Mouse (Mus musculus) 3T3-L1 (cell line): ENCODE results near the gene Dock1.

Source experiments
- DNase-seq: peaks from one replicate; pipeline ENCODE4 v3.0.0-alpha.2; 2015; ENCODE audit warnings: low read depth, low spot score

Dock1 gene

DNA sequence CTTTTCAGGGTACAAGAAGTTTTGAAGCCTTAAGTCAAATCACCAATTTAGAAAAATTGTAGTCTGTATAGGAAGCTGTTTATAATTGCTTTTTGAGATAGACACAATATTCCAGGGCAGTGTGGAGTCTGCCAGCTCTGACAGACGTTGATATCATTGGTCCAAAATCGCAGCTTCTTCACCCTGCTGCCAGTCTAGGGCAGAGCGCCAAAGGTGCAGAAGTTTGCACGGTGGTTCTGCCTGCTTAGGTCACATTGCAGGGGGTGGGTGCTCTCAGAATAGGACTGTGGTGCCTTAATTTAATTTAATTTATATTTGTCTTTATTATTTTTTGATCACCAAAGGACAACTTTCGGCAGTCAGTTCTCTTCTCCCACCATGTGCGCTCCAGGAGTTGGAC lies 288.6 kb downstream of the Dock1 start:
- DNase-seq = no peak

DNA sequence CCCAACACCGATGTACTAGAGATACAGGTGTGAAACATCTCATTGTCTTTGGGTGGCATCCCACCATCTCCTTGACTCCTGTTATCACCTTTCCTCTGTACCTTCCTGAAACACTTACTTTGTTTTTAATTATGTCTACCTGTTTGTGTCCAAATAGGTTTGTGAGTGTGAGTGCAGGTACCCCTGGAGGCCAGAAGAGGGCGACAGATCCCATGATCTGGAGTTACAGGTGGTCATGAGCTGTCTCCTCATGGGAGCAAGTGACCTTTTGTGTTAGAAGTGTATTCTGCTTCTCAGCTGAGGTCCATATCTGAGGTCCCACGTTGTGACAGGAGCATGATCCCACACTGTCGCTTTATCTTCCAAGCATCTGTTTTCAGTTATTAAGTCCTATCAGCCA lies 290.4 kb downstream of the Dock1 start:
- DNase-seq = peak; percentile 16

DNA sequence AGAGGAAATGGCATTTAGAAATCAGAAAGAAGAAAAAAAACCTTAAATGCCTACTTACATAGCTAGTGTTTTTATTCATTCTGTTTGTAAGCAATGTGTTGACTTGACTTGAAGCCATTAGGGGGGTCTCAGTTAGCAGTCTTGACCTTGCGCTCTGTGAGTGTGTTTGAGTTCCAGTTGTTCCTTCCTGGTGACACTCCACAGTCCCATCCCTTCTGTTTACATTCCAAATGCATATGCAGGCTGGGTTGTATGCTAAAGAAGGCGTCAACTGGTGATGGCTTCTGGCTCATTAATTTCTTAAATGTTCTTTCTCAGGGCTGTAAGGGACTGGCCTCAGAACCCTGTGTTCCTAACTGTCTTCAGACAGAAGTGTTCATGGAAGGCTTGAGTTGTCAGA lies 291.2 kb downstream of the Dock1 start:
- no peak for DNase-seq

DNA sequence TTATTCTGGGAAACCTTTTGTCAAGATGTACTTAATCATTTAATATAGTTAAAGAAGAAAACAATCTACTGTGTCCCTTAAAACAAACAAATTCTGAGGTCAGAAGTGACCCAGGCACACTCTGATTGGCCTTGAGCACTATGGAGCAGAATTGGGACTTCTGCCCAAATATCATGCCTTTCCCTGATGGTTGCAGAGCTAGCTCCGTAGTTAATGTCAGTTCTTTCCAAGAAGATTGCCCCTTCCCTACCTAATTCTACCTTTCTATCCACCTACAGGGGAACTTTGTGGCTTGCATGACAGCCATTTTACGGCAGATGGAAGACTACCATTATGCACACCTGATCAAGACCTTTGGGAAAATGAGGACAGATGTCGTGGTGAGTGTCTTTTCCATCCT lies 319.8 kb downstream of the Dock1 start:
- no peak for DNase-seq

DNA sequence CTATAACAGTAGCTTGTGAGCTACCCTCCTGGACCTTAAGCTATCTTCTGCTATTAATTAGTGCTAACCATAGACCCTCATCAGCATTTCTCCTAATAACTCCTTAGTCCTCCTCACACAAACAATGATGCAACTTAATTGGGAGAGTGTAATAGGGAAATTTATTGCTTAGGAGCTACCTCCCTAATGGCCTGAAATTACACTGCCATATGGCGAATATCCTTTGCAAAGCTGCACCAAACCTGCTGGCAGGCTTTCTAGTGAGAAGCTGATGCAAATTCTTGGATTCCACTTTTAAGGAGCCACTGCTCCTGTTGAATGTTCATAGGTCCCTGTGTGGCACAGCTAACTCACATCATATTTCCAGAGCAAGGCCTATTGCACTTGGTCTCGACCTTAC lies 320.5 kb downstream of the Dock1 start:
- no peak for DNase-seq

DNA sequence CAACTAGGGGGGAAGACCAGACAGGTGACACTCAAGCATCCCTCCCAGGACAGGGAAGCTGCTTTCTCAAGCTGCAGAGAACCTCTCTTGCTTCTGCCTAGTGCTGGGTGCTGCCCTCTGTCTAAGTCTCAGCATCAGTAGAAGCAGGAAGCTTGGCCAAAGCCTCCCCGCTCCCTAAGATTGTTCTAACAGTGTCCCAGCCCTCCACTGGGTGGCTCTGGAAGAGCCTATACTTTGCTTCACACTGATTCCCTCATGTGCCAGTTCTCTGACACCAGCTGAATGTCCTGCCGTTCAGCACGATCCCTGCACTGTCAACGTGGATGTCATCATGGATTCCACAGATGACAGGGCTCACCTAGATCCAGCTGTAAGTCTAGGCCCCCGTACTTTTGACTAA lies 324.5 kb downstream of the Dock1 start:
- DNase-seq = no peak

DNA sequence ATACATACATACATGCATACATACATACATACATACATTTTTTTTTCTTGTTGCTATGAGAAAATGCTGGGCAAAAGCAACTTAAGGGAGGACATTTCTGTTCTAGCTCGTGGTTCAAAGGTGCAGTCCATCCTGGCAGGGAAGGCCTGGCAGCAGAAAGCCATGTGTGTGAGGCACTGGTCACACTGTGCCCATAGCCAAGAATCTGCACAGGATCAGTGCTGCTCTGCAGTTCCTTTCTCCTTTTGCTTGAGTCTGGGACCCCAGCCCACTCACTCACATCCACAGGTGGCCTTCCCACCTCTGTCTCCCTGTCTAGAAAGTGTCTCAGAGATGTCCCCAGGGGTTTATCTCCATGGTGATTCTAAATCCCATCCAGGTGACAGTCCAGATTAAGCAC lies 331.8 kb downstream of the Dock1 start:
- no peak for DNase-seq

DNA sequence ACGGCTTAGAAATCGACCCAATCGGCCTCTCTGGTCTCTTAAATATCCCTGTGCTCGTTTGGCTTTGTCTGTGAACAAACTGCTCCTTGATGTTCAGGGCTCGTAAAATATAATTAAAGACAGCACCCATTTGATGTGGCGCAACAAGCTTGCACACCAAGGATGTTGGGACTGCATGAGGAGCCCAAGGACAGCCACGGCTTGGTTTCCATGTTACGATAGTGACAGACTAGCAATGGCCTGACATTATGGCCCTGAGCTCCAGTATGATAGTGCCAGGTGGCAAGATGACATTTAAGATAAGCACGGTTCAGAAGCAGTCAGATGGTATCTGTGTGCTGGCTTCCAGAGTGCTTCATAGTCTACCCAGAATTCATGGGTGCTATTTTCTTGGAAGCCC lies 332.4 kb downstream of the Dock1 start:
- no peak for DNase-seq

DNA sequence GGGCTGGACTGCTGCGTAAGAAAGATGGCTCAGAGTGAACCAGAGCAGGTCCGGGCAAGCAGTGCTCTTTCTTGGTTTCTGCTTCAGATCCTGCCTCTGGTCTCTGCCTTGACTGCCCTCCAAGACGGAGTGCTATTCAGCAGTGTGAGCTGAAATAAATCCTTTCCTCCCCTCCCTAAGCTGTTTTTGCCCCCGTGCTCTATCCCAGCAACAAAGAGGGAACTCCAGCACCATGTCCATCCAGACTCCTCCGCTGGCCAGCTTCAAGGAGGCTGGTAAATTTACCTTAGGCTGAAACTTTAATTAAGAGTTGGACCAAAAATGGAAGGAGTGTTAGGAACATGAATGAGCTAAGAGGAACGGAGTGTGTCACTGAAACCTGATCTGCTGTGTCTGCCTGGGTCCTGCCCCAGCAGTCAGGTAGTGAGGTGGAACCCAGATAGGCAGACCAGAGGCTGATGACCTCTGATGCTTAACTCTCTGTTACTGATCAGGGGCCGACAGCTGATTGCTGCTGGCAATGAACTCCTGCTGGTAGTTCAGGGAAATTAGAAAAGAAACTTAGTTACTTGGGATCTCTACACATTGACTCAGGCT lies 335.6 kb downstream of the Dock1 start:
- DNase-seq = no peak

DNA sequence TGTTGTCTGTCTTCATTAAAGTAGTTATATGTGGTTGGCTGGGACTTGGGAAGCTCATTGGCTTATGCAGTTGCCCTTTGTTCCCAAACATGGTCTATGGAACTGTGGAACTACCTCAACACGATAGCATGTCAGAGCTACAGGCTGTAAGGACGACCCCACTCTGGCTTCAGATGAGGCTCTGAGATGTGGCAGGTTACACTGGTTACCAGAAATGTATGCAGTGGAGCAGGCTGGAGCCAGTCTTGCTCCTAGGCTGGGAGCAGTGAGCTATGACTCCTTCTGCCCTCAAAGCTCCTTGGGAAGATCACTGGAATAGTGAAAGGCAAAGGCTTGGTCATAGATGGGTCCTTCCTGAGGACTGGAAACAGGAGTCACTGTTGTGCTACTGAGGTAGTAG lies 337.6 kb downstream of the Dock1 start:
- no peak for DNase-seq

DNA sequence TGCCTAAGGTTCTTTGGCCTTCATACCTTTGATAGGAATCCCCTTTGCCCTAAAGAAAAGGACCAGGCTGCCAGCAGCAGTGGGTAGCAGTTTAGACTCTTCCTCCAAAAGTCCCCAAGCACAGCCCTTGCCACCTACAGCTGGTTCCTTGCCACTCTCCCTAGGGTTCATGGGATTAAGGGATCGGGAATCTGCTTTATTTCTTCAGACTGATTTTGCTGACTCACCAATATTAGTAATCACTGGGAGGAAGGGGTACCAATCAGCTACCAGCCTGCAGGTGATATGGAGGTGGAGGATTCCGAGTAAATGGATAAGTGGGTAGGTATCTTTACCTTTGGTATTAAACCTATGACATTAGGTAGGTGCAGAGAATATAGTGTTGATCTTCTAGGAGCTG lies 340.5 kb downstream of the Dock1 start:
- DNase-seq = no peak

DNA sequence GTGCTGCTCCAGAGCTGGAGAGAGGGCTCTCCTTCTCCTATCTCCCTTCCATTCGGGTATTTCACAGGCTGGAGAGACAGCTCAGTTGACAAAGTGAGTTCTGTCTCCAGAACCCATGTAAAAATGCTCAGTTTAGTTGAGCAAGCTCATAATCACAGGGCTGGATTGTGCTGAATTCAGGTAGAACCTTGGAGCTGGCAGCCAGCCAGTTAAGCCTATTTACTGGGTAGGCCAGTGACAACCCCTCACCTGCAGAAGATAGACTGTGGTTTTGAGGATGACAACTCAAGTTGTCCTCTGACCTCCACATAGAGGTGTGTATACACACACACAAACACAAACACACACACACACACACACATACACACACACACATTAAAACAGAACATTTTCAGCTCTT lies 347.1 kb downstream of the Dock1 start:
- no peak for DNase-seq

DNA sequence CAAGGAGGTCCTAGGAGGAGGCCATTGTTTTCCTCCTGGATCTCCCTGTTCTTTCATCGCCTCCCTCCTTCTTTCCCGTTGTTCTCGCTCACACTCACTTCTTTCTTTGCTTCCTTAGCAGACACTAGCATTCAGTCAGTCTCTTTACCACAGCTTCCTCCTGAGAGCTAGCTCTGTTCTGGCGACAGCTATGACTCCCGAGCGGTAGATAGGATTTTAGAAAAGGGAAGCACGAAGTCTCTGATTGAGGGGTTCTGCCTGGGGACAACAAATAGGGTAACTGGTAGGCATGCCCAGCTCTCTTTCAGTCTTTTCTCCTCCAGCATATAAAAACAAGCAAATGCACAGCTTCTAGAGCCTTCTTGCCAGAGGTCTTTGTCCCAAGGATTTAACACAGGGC lies 350.3 kb downstream of the Dock1 start:
- DNase-seq = no peak

DNA sequence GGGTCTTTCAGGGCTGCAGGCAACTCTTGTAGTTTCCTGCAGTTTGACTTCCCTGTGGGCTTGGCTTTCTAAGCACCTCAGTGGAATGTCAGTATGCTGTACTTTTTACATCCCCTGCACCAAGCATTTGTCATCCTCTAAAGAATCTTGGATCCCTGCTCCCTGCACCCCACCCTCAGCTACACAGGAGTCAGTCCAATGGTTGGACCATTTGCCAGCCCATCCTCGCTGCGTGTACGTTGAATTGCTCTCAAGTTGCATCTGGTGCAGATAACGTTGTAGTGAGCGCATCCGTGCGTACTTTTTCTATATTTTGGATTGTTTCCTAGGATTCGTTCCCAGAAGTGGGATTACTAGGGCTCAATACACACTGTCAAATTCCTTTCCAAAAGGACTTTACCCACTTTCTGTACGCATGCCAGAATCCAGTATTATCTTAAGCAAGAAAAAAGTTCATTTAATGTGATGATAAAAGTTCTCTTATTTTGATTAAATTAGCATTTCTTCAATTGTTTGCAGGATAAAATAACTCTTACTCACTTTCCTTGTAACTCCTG lies 351.2 kb downstream of the Dock1 start:
- no peak for DNase-seq

DNA sequence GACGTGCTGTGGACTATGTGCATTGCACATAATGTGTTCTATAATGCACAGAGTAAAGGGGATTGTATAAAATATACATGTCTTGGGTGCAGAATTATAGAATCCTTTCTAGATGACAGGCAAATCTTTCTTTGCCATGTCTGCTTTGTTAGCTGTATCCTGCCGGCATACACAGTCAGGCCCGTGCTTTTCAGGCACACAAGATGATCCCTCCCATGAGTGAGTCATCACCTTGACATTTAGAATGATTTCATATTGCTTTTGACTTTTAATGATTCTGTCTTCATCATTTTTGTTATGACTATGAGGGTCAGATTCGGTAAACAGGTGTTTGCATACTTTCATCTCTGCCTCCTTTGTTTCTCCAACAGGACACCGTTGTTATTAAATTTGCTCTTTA lies 354.1 kb downstream of the Dock1 start:
- DNase-seq = peak; percentile 45

DNA sequence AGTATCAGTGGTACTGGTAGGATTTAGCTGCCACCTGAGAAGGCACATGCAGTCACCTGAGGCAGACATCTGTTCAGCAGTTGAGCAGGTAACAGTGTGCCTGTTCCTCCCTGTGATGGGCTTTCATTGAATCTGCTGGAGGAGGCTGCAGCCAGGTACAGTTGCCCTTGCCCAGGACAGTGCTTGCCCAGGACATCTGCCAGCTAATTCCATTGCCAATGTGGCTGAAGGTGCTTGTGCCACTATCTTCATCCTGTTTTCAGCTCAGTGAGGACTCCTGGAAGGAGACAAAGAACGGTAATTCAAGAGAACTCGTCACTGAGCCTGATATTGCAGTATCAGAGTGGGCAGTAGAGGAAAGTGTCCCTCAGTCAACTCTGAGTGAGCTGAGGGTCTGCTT lies 358.3 kb downstream of the Dock1 start:
- DNase-seq = no peak

DNA sequence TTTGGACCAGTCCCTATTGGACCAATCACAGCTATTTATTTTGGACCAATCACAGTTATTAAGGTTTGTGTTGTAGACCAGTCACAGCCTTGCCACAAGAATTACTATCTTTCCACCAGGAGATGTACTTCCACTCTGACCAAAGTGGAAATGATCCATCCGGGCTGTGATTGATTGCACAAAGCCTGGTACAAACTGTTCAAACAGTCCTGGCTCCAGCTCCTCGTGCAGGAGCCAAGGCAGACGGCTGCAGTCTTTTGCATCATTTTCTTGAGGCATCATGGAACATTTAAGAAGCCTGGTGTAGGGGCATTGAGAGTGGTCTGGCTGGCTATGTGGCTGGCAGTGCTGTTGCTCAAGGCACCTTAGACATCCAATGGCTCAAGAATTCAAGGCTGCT lies 358.7 kb downstream of the Dock1 start:
- DNase-seq = no peak

DNA sequence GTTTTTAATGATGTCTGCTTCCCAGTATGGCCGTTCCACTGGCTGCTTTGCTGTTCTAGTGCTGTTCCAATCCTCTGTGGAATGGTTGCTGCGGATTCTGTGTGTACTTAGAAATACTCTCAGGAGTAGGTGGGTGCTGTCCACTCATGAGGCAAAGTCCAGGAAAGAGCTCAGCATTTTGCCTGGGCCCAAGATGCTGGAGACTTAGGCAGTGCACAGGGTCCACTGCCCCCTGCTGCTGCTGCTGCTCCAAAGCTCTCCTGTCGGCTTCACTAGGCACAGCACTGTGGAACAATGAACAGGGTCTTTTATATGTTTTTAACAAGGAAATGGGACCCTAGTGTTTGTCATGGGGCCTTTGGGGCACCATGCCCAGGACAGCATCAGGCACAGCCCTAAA lies 361.0 kb downstream of the Dock1 start:
- no peak for DNase-seq

DNA sequence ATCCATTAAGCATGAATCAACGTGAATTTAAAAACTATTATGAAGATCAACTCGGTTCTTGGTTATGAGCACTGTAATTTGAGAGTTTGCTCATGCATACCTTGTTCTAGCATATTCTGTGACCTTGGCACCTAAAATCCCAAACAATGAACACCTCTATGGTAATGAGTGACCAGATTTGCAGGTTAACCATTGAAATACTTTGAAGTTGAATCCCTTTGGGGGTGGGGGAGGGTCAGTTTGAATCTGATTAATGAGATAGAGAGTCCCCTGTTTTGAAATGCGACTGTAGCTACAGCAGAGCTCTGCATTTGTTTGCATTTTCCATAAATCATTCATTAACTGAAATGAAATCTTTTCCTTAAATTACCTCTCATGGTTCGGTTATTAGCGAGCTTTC lies 364.4 kb downstream of the Dock1 start:
- no peak for DNase-seq

DNA sequence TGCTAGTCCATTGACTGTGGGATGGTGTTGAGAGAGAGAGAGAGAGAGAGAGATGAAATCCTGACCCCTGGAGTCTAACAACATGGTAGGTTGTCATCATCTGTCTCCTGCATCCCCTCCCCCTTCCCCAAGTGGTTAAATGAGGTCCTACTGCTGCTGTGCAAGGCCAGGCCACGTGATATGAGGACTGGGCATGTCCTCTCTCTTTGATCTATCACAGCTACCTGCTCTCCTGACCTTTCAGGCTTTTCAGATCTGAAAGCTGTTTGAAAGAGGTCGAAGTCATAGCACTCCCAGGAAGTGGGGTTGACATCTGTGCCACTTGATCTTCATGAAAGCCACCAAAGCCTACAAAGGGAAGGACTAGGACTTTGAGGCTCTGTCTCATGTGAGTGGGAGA lies 365.2 kb downstream of the Dock1 start:
- DNase-seq = no peak

DNA sequence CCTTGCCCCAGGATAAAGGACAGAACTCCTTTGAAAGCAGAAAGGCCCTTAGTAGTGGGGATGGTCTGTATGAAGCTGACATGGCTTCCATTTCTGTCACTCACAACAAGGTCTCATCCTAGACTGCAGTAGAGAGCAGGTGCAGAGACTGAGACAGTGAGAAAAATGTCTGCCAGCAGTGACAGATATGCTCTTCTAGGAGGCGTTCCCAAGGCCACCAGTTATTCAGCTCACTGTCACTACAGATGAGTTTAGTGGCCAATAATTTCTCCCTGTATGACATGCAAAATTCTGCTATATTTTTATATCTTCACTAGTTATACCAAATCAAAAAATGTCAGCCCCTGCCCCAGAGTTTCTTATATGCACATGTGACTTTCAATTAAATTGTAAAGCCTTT lies 368.5 kb downstream of the Dock1 start:
- DNase-seq = no peak

DNA sequence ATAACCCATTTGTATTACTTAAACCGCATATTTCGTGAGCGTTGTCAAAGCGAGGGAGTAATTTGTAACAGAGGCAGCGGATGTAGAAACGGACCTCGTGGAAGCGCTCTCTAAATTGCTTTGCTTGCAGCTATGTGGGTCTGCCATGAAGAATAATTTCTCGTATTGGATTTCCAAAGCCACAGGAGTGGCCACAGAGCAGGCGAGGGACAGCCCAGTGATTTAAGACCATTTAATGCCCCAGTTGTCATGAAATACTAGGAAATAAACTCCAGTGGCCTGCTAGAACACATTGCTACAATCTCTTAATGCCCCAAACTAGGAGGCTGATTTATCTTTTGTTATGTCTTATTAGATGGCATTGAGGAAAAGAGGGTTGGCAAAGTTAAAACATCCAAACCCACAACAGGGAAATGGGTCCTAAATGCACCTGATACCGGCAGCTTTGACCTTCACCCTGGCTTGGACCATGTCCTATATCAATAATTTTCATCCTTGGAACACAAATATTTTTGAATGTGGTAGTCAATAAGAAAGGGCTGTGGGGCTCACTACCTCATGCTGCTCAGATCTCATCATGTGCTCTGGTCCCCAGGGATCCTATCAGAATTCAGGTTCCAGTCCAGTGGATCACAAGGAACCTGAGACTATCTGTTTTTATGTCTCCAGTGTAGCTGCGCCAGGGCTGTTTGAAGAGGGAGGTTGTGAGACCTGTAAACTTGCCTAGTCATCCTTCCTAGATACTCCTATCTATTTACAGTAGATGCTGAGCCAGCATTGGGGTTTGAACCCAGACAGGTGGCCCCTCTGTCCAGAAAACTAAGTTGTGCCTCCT lies 373.7 kb downstream of the Dock1 start:
- DNase-seq = no peak

DNA sequence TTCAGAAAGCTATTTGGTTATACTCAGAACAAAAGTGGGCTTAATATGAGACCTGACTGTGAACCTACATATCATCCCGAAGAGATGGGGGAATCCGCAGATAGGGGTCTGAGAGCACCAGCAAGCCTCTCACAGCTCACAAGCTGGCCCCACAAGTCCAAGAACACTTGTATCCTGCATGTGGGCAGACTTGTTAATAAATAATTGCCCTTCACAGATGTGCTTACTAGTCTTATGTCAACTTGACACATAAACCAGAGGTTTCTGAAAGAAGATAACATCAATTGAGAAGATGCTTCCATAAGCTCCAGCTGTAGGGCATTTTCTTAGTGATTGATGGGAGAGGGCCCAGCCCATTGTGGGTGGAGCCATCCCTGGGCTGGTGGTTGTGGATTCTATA lies 379.0 kb downstream of the Dock1 start:
- no peak for DNase-seq
